Mouse (Mus musculus) midbrain, postnatal 0 days (tissue): ENCODE results near the gene Zbtb46. TPM values are rescaled to one million over a fixed set of nuclear protein-coding genes. Genes with fewer than 3 reads are reported as not detected.

Experiments used
- ATAC-seq: fragments of 200-750 bp; cut with Nextera tagmentation; 2 replicates; pipeline ENCODE4 v1.8.0; 2017; ENCODE audit warnings: moderate number of reproducible peaks, mild to moderate bottlenecking, moderate TSS enrichment, moderate library complexity; ENCODE audit not compliant: low FRiP score
- DNase-seq: peaks from one replicate; pipeline ENCODE4 v3.0.0-alpha.2; 2015; ENCODE audit warnings: low spot score
- H3K27ac ChIP-seq: fragments of 300-500 bp; sonication (generic); 2 replicates; pipeline ENCODE4 v1.5.1; 2014; ENCODE audit warnings: low read depth, mild to moderate bottlenecking, low read length, mixed read lengths
- H3K27me3 ChIP-seq: fragments of 300-500 bp; sonication (generic); 2 replicates; pipeline ENCODE4 v1.6.1; 2014; ENCODE audit warnings: low read length, control low read depth, mixed read lengths; ENCODE audit not compliant: insufficient read depth
- H3K36me3 ChIP-seq: fragments of 300-500 bp; sonication (generic); 2 replicates; pipeline ENCODE4 v1.6.1; 2014; ENCODE audit warnings: low read length, control low read depth, mixed read lengths; ENCODE audit not compliant: insufficient read depth
- H3K4me1 ChIP-seq: fragments of 300-500 bp; sonication (generic); 2 replicates; pipeline ENCODE4 v1.6.1; 2014; ENCODE audit warnings: mild to moderate bottlenecking, control low read depth, antibody characterized with exemption, low read length, mixed read lengths; ENCODE audit not compliant: insufficient read depth
- H3K4me2 ChIP-seq: fragments of 300-500 bp; sonication (generic); 2 replicates; pipeline ENCODE4 v1.6.1; 2014; ENCODE audit warnings: low read depth, mild to moderate bottlenecking, low read length, mixed read lengths; ENCODE audit not compliant: poor library complexity, severe bottlenecking
- H3K4me3 ChIP-seq: fragments of 300-500 bp; sonication (generic); 2 replicates; pipeline ENCODE4 v1.5.1; 2014; ENCODE audit warnings: low read depth, mild to moderate bottlenecking, low read length, moderate library complexity
- H3K9ac ChIP-seq: fragments of 300-500 bp; sonication (generic); replicated peaks from 2 replicates; pipeline ENCODE4 v1.6.1; 2014; ENCODE audit warnings: mild to moderate bottlenecking, low read length, moderate library complexity, mixed read lengths; ENCODE audit not compliant: poor library complexity, severe bottlenecking
- H3K9me3 ChIP-seq: fragments of 300-500 bp; sonication (generic); 2 replicates; pipeline ENCODE4 v1.6.1; 2016; ENCODE audit warnings: low read length, control low read depth
- CTCF ChIP-seq: IDR thresholded peaks from 2 replicates; pipeline ENCODE4 v1.5.1; 2016; ENCODE audit warnings: antibody characterized with exemption, mild to moderate bottlenecking
- WGBS: fragments of 180-500 bp; shearing (Covaris S2); extraction: QIAGEN DNeasy Blood & Tissue Kit; methylation state at CpG from one replicate; pipeline ENCODE4 v1.1.7; 2014; 5-methylcytosine and 5-hydroxymethylcytosine counted together
- polyA plus RNA-seq: library from polyadenylated mRNA; unstranded; fragments of >200 nt; fragmentation: Nextera tagmentation; extraction: Ambion mirVana; gene quantifications from 2 replicates; pipeline ENCODE4 v1.2.1, GENCODE M21; 2015
- total RNA-seq: library from RNA; depleted of rRNA; stranded (reverse); fragments of >200 nt; gene quantifications from 2 replicates; pipeline ENCODE4 v1.2.3, GENCODE M21; 2014; rRNA removed

Gene Zbtb46
- total and polyA plus RNA-seq, 2 experiments from 2014 or later: 18.4 to 25.8 TPM

- H3K4me3 ChIP-seq: no peak overlapping the region
- peaks cover 57% of the 10 kb centered on the region for H3K36me3 ChIP-seq
- no peaks in the 10 kb centered on the region for H3K9me3 ChIP-seq
- no peaks in the 10 kb centered on the region for H3K27me3 ChIP-seq
- 84% methylated on average over 3 of the region's 3 CpGs for WGBS
- H3K27ac ChIP-seq: no peak overlapping the region
- H3K4me1 ChIP-seq: no peaks in the 10 kb centered on the region
- ATAC-seq (no peak), DNase-seq (no peak)
- TF ChIP-seq CTCF: no peak
- H3K4me2 ChIP-seq: no peak overlapping the region
- no peak overlapping the region for H3K9ac ChIP-seq
Observed at GRCm38 (mm10) chr2:181356780-181357179, 102.4 kb downstream of the Zbtb46 start.

GRCm38 (mm10) chr2:181342766-181343165, 116.5 kb downstream of the Zbtb46 start:
- Histone ChIP-seq H3K9me3 (no peaks in the 10 kb centered on the region), H3K4me2 (no peak overlapping the region), H3K4me1 (no peaks in the 10 kb centered on the region), H3K36me3 (peaks cover 46% of the 10 kb centered on the region), H3K27me3 (no peaks in the 10 kb centered on the region), H3K4me3 (no peak overlapping the region), H3K9ac (no peak overlapping the region), H3K27ac (no peak overlapping the region)
- WGBS: 91% methylated on average over 6 of the region's 6 CpGs
- ATAC-seq: no peak
- no peak for TF ChIP-seq CTCF
- DNase-seq: no peak

GRCm38 (mm10) chr2:181340426-181340825, 118.8 kb downstream of the Zbtb46 start:
- Histone ChIP-seq H3K27ac (no peak overlapping the region), H3K4me2 (no peak overlapping the region), H3K4me3 (no peak overlapping the region), H3K27me3 (no peaks in the 10 kb centered on the region), H3K36me3 (peaks cover 52% of the 10 kb centered on the region), H3K9me3 (no peaks in the 10 kb centered on the region), H3K4me1 (no peaks in the 10 kb centered on the region), H3K9ac (no peak overlapping the region)
- no peak for DNase-seq
- no peak for TF ChIP-seq CTCF
- 82% methylated on average over 4 of the region's 4 CpGs for WGBS
- ATAC-seq: no peak

Other genes with a start within 250 kb of the Zbtb46 start
- 0.11 TPM in 1 of 2 replicates, not detected in the other for gene Srms, start 246.2 kb downstream of the Zbtb46 start, total RNA-seq
- 0.10 and 0.21 TPM in 2 replicates for gene Srms, start 246.2 kb downstream of the Zbtb46 start, polyA plus RNA-seq
- 0.55 TPM in 1 of 2 replicates, not detected in the other for gene Fndc11, start 239.4 kb downstream of the Zbtb46 start, total RNA-seq
- gene Fndc11, start 239.4 kb downstream of the Zbtb46 start, polyA plus RNA-seq: 0.26 and 0.48 TPM in 2 replicates
- 2.9 and 3.7 TPM in 2 replicates for gene Helz2, start 217.4 kb downstream of the Zbtb46 start, total RNA-seq
- gene Helz2, start 217.4 kb downstream of the Zbtb46 start, polyA plus RNA-seq: 0.15 and 0.16 TPM in 2 replicates
- 16.0 and 17.4 TPM in 2 replicates for gene Gmeb2, start 171.4 kb downstream of the Zbtb46 start, total RNA-seq
- gene Gmeb2, start 171.4 kb downstream of the Zbtb46 start, polyA plus RNA-seq: 8.6 and 9.2 TPM in 2 replicates
- gene Stmn3, start 144.9 kb downstream of the Zbtb46 start, total RNA-seq: 1,320 and 1,471 TPM in 2 replicates
- gene Stmn3, start 144.9 kb downstream of the Zbtb46 start, polyA plus RNA-seq: 1,883 and 2,098 TPM in 2 replicates
- gene Rtel1, start 139.7 kb downstream of the Zbtb46 start, total RNA-seq: 46.6 and 59.4 TPM in 2 replicates
- gene Rtel1, start 139.7 kb downstream of the Zbtb46 start, polyA plus RNA-seq: 26.5 and 27.4 TPM in 2 replicates
- gene Zgpat, start 94.5 kb downstream of the Zbtb46 start, total RNA-seq: 79.2 and 102 TPM in 2 replicates
- 44.3 and 48.8 TPM in 2 replicates for gene Zgpat, start 94.5 kb downstream of the Zbtb46 start, polyA plus RNA-seq
- 25.4 and 27.2 TPM in 2 replicates for gene Arfrp1, start 94.0 kb downstream of the Zbtb46 start, total RNA-seq
- 72.1 and 77.1 TPM in 2 replicates for gene Arfrp1, start 94.0 kb downstream of the Zbtb46 start, polyA plus RNA-seq
- gene Lime1, start 79.3 kb downstream of the Zbtb46 start, total RNA-seq: 36.4 and 44.8 TPM in 2 replicates
- 30.3 and 32.4 TPM in 2 replicates for gene Lime1, start 79.3 kb downstream of the Zbtb46 start, polyA plus RNA-seq
- not detected in 2 replicates for gene Abhd16b, start 33.8 kb upstream of the Zbtb46 start, total RNA-seq
- gene Abhd16b, start 33.8 kb upstream of the Zbtb46 start, polyA plus RNA-seq: not detected in 2 replicates
- gene Tpd52l2, start 37.7 kb upstream of the Zbtb46 start, total RNA-seq: 69.5 and 85.6 TPM in 2 replicates
- gene Tpd52l2, start 37.7 kb upstream of the Zbtb46 start, polyA plus RNA-seq: 112 and 116 TPM in 2 replicates
- gene Dnajc5, start 61.1 kb upstream of the Zbtb46 start, total RNA-seq: 416 and 487 TPM in 2 replicates
- 303 and 316 TPM in 2 replicates for gene Dnajc5, start 61.1 kb upstream of the Zbtb46 start, polyA plus RNA-seq
- 49.8 and 63.9 TPM in 2 replicates for gene Uckl1, start 125.5 kb upstream of the Zbtb46 start, total RNA-seq
- 45.2 and 52.7 TPM in 2 replicates for gene Uckl1, start 125.5 kb upstream of the Zbtb46 start, polyA plus RNA-seq
- gene Prpf6, start 132.4 kb upstream of the Zbtb46 start, total RNA-seq: 34.4 and 39.3 TPM in 2 replicates
- gene Prpf6, start 132.4 kb upstream of the Zbtb46 start, polyA plus RNA-seq: 40.5 and 40.6 TPM in 2 replicates
- gene Zfp512b, start 133.4 kb upstream of the Zbtb46 start, total RNA-seq: 60.0 and 85.1 TPM in 2 replicates
- gene Zfp512b, start 133.4 kb upstream of the Zbtb46 start, polyA plus RNA-seq: 81.1 and 99.7 TPM in 2 replicates
- gene Samd10, start 139.8 kb upstream of the Zbtb46 start, total RNA-seq: 140 and 142 TPM in 2 replicates
- 174 and 179 TPM in 2 replicates for gene Samd10, start 139.8 kb upstream of the Zbtb46 start, polyA plus RNA-seq
- gene Gm29797, start 197.6 kb upstream of the Zbtb46 start, total RNA-seq: not detected in 2 replicates
- not detected in 2 replicates for gene Gm29797, start 197.6 kb upstream of the Zbtb46 start, polyA plus RNA-seq
- 8.3 and 15.4 TPM in 2 replicates for gene Sox18, start 212.2 kb upstream of the Zbtb46 start, total RNA-seq
- 9.2 and 11.2 TPM in 2 replicates for gene Sox18, start 212.2 kb upstream of the Zbtb46 start, polyA plus RNA-seq
- gene Tcea2, start 220.9 kb upstream of the Zbtb46 start, total RNA-seq: 50.8 and 54.4 TPM in 2 replicates
- 61.9 and 68.2 TPM in 2 replicates for gene Tcea2, start 220.9 kb upstream of the Zbtb46 start, polyA plus RNA-seq
- 51.2 and 65.2 TPM in 2 replicates for gene Rgs19, start 234.6 kb upstream of the Zbtb46 start, total RNA-seq
- 63.6 and 69.4 TPM in 2 replicates for gene Rgs19, start 234.6 kb upstream of the Zbtb46 start, polyA plus RNA-seq
- gene Lkaaear1, start 239.0 kb upstream of the Zbtb46 start, total RNA-seq: not detected in 2 replicates
- gene Lkaaear1, start 239.0 kb upstream of the Zbtb46 start, polyA plus RNA-seq: not detected in 2 replicates